Mouse (Mus musculus) kidney, postnatal 0 days (tissue): ENCODE measurements around the gene Polg. TPM values are rescaled to one million over a fixed set of nuclear protein-coding genes. Genes with fewer than 3 reads are reported as not detected.

Experiments used
- ATAC-seq: fragments of 200-750 bp; cut with Nextera tagmentation; replicated peaks from 2 replicates; pipeline ENCODE4 v1.8.0; 2017; ENCODE audit warnings: low read depth, moderate number of reproducible peaks, moderate TSS enrichment, moderate library complexity; ENCODE audit not compliant: low FRiP score
- DNase-seq: peaks from one replicate; pipeline ENCODE4 v3.0.0-alpha.2; 2016; ENCODE audit warnings: low spot score
- H3K27ac ChIP-seq: fragments of 300-500 bp; sonication (generic); 2 replicates; pipeline ENCODE4 v1.5.1; 2014; ENCODE audit warnings: mild to moderate bottlenecking
- H3K27me3 ChIP-seq: fragments of 300-500 bp; sonication (generic); 2 replicates; pipeline ENCODE4 v1.6.1; 2014; ENCODE audit warnings: low read length, mixed read lengths; ENCODE audit not compliant: insufficient read depth
- H3K36me3 ChIP-seq: fragments of 300-500 bp; sonication (generic); 2 replicates; pipeline ENCODE4 v1.6.1; 2014; ENCODE audit warnings: low read length, mixed read lengths; ENCODE audit not compliant: insufficient read depth
- H3K4me1 ChIP-seq: fragments of 300-500 bp; sonication (generic); replicated peaks from 2 replicates; pipeline ENCODE4 v1.6.1; 2014; ENCODE audit warnings: antibody characterized with exemption, low read length, mixed read lengths; ENCODE audit not compliant: insufficient read depth
- H3K4me2 ChIP-seq: fragments of 300-500 bp; sonication (generic); 2 replicates; pipeline ENCODE4 v1.6.1; 2014; ENCODE audit warnings: mild to moderate bottlenecking, low read length, moderate library complexity, mixed read lengths
- H3K4me3 ChIP-seq: fragments of 300-500 bp; sonication (generic); replicated peaks from 2 replicates; pipeline ENCODE4 v1.5.1; 2014; ENCODE audit warnings: low read depth, low read length
- H3K9ac ChIP-seq: fragments of 300-500 bp; sonication (generic); 2 replicates; pipeline ENCODE4 v1.6.1; 2014; ENCODE audit warnings: low read depth, low read length
- H3K9me3 ChIP-seq: fragments of 300-500 bp; sonication (generic); replicated peaks from 2 replicates; pipeline ENCODE4 v1.6.1; 2016; ENCODE audit warnings: low read length, inconsistent platforms, mixed read lengths
- CTCF ChIP-seq: IDR thresholded peaks from 2 replicates; pipeline ENCODE4 v1.5.1; 2016; ENCODE audit warnings: antibody characterized with exemption, low read depth, mild to moderate bottlenecking, moderate library complexity
- WGBS: fragments of 180-500 bp; shearing (Covaris S2); extraction: QIAGEN DNeasy Blood & Tissue Kit; methylation state at CpG from one replicate; pipeline ENCODE4 v1.1.7; 2014; 5-methylcytosine and 5-hydroxymethylcytosine counted together
- polyA plus RNA-seq: library from polyadenylated mRNA; unstranded; fragments of >200 nt; fragmentation: Nextera tagmentation; extraction: Ambion mirVana; gene quantifications from 2 replicates; pipeline ENCODE4 v1.2.1, GENCODE M21; 2015

Polg gene
- polyA plus RNA-seq, 1 experiment from 2014 or later = 22.8 TPM

GRCm38 (mm10) chr7:79499596-79500570, 33.7 kb upstream of the Polg start:
- 1% methylated on average over 57 of the region's 72 CpGs for WGBS

GRCm38 (mm10) chr7:79498965-79499595, 32.9 kb upstream of the Polg start:
- 2% methylated on average over 35 of the region's 35 CpGs for WGBS
- Histone ChIP-seq H3K4me3 (no peak overlapping the region), H3K9ac (no peak overlapping the region), H3K27ac (no peak overlapping the region), H3K36me3 (no peaks in the 10 kb centered on the region), H3K9me3 (no peaks in the 10 kb centered on the region), H3K27me3 (peaks cover 91% of the 10 kb centered on the region), H3K4me2 (no peak overlapping the region), H3K4me1 (no peaks in the 10 kb centered on the region; the same call in 1 of the 2 replicates)
- DNase-seq = peak; percentile 34
- TF ChIP-seq CTCF = no peak
- no peak for ATAC-seq

More at GRCm38 (mm10) chr7:79499596-79500570, 33.7 kb upstream of the Polg start:
- DNase-seq = no peak
- no peak overlapping the region for H3K27ac ChIP-seq
- no peak overlapping the region for H3K9ac ChIP-seq
- H3K27me3 ChIP-seq = peaks cover 95% of the 10 kb centered on the region
- no peak overlapping the region; the same call in 1 of the 2 replicates for H3K4me2 ChIP-seq
- no peak for ATAC-seq
- H3K4me1 ChIP-seq = peaks cover 5% of the 10 kb centered on the region; the same call in 1 of the 2 replicates
- TF ChIP-seq CTCF = no peak
- no peaks in the 10 kb centered on the region for H3K36me3 ChIP-seq
- H3K9me3 ChIP-seq = no peaks in the 10 kb centered on the region
- H3K4me3 ChIP-seq = no peak overlapping the region

- TF ChIP-seq CTCF = no peak
- Histone ChIP-seq H3K9ac (no peak overlapping the region), H3K4me3 (no peak overlapping the region)
Observed at GRCm38 (mm10) chr7:79498356-79498755, 32.2 kb upstream of the Polg start.

GRCm38 (mm10) chr7:79497701-79498115, 31.5 kb upstream of the Polg start:
- no peak for TF ChIP-seq CTCF
- 5% methylated on average over 20 of the region's 20 CpGs for WGBS
- no peaks in the 10 kb centered on the region for H3K36me3 ChIP-seq
- H3K9me3 ChIP-seq = no peaks in the 10 kb centered on the region
- no peaks in the 10 kb centered on the region; the same call in 1 of the 2 replicates for H3K4me1 ChIP-seq
- no peak overlapping the region for H3K4me2 ChIP-seq
- ATAC-seq = no peak
- no peak for DNase-seq
- H3K4me3 ChIP-seq = no peak overlapping the region
- H3K27me3 ChIP-seq = peaks cover 78% of the 10 kb centered on the region
- no peak overlapping the region for H3K9ac ChIP-seq
- H3K27ac ChIP-seq = no peak overlapping the region

More at GRCm38 (mm10) chr7:79498356-79498755, 32.2 kb upstream of the Polg start:
- no peak for ATAC-seq
- H3K4me1 ChIP-seq = no peaks in the 10 kb centered on the region; the same call in 1 of the 2 replicates
- WGBS = 8% methylated on average over 6 of the region's 6 CpGs
- H3K27ac ChIP-seq = no peak overlapping the region
- H3K4me2 ChIP-seq = no peak overlapping the region
- H3K27me3 ChIP-seq = peaks cover 85% of the 10 kb centered on the region
- no peaks in the 10 kb centered on the region for H3K9me3 ChIP-seq
- no peak for DNase-seq
- no peaks in the 10 kb centered on the region for H3K36me3 ChIP-seq

- 8% methylated on average over 9 of the region's 9 CpGs for WGBS
- Histone ChIP-seq H3K36me3 (no peaks in the 10 kb centered on the region), H3K27me3 (peaks cover 70% of the 10 kb centered on the region), H3K9ac (no peak overlapping the region), H3K4me3 (no peak overlapping the region), H3K4me1 (no peaks in the 10 kb centered on the region; the same call in 1 of the 2 replicates), H3K9me3 (no peaks in the 10 kb centered on the region), H3K27ac (no peak overlapping the region), H3K4me2 (no peak overlapping the region)
- ATAC-seq (no peak), DNase-seq (no peak)
- no peak for TF ChIP-seq CTCF
Observed at GRCm38 (mm10) chr7:79496816-79497328, 30.7 kb upstream of the Polg start.
